Mouse (Mus musculus) adrenal gland, postnatal 10 days (tissue): Measurements from ENCODE around the gene Fam168b. TPM values are rescaled to one million over a fixed set of nuclear protein-coding genes. Genes with fewer than 3 reads are reported as not detected.

Source experiments
- DNase-seq: peaks from one replicate; pipeline ENCODE4 v3.0.0; 2021; ENCODE audit warnings: mixed read lengths
- total RNA-seq, 2 experiments: library from RNA; stranded (reverse); gene quantifications; 2 replicates each; pipeline ENCODE4 v1.2.3; 2021

Fam168b gene
- total RNA-seq, 2 experiments from 2014 or later = 115 to 121 TPM

- peak; percentile 70 for DNase-seq
Measured at GRCm38 (mm10) chr1:34851562-34851961, 8.7 kb upstream of the Fam168b start.

- no peak for DNase-seq
Measured at GRCm38 (mm10) chr1:34850343-34851136, 7.7 kb upstream of the Fam168b start.

GRCm38 (mm10) chr1:34849745-34850342, 7.0 kb upstream of the Fam168b start, which contains the start of gene Plekhb2:
Gene Plekhb2, plus strand, starts transcription at chr1:34849976.
- peak; percentile 93 for DNase-seq

GRCm38 (mm10) chr1:34847070-34847469, 4.2 kb upstream of the Fam168b start:
- no peak for DNase-seq

GRCm38 (mm10) chr1:34842389-34842861, 440 bp downstream of the Fam168b start:
- peak; percentile 72 for DNase-seq

GRCm38 (mm10) chr1:34841709-34842388, 1.0 kb downstream of the Fam168b start:
- DNase-seq = no peak

GRCm38 (mm10) chr1:34839241-34839640, 3.6 kb downstream of the Fam168b start:
- DNase-seq = peak; percentile 37

GRCm38 (mm10) chr1:34837951-34838689, 4.7 kb downstream of the Fam168b start:
- DNase-seq = no peak

- no peak for DNase-seq
Measured at GRCm38 (mm10) chr1:34834904-34835303, 8.0 kb downstream of the Fam168b start.

GRCm38 (mm10) chr1:34831381-34831780, 11.5 kb downstream of the Fam168b start:
- DNase-seq = no peak

- DNase-seq = no peak
Measured at GRCm38 (mm10) chr1:34830934-34831333, 11.9 kb downstream of the Fam168b start.

- no peak for DNase-seq
Measured at GRCm38 (mm10) chr1:34828528-34829294, 14.2 kb downstream of the Fam168b start.

- peak; percentile 30 for DNase-seq
Measured at GRCm38 (mm10) chr1:34827900-34828299, 15.0 kb downstream of the Fam168b start.

GRCm38 (mm10) chr1:34825909-34826308, 17.0 kb downstream of the Fam168b start:
- no peak for DNase-seq

GRCm38 (mm10) chr1:34824208-34824607, 18.7 kb downstream of the Fam168b start:
- DNase-seq = no peak

GRCm38 (mm10) chr1:34823353-34823752, 19.5 kb downstream of the Fam168b start:
- peak; percentile 37 for DNase-seq

- no peak for DNase-seq
Measured at GRCm38 (mm10) chr1:34822746-34823145, 20.1 kb downstream of the Fam168b start.

- no peak for DNase-seq
Measured at GRCm38 (mm10) chr1:34822003-34822402, 20.9 kb downstream of the Fam168b start.

- DNase-seq = no peak
Measured at GRCm38 (mm10) chr1:34821411-34821810, 21.5 kb downstream of the Fam168b start.

- no peak for DNase-seq
Measured at GRCm38 (mm10) chr1:34819225-34819910, 23.5 kb downstream of the Fam168b start.

GRCm38 (mm10) chr1:34815843-34816242, 27.0 kb downstream of the Fam168b start:
- no peak for DNase-seq
